ENCODE assay signal across 9 mouse cellular contexts in genomic region chr7:101460608-101460957, GRCm38 (mm10). TPM values are rescaled to one million over a fixed set of nuclear protein-coding genes. Genes with fewer than 3 reads are reported as not detected.
A peak's percentile ranks its signal among the peaks of the same experiment; 100 is the strongest.
DNase-seq lines count a peak whose midpoint lies in the region; ATAC-seq and TF ChIP-seq lines count a peak whose summit lies in the region.
"Had no signal": no experiment of that assay in that cellular context is flagged by ENCODE, and none has a peak within 500 bp of the region (broad histone marks: within the 10 kb centered on the region; RNA-seq: fewer than 3 reads in every experiment).

No protein-coding gene starts in this region.

- DNase-seq in left cerebral cortex, postnatal 14 days (ENCODE audit: low spot score in 2 of 2): peak; percentile 61 to 70
- DNase-seq in left cerebral cortex, adult 11 months (ENCODE audit: low spot score): no peak
- peak; percentile 82 for DNase-seq in forebrain, postnatal 0 days
- no peak for DNase-seq in thymus, postnatal 4 days
- DNase-seq in kidney, adult 8-10 months: no peak
- no peak for DNase-seq in testis, postnatal 10 days (ENCODE audit: low spot score)

- no peak overlapping the region for H3K9ac ChIP-seq in forebrain, postnatal 0 days
- no peak overlapping the region for H3K9ac ChIP-seq in heart, embryonic 14.5 days (ENCODE audit: low read length)
- H3K9ac ChIP-seq in midbrain, embryonic 13.5 days (replicated peaks): no peak overlapping the region

- 0 out of 2 replicates have a peak overlapping the region, but pooled peaks have one; percentile 29 for H3K27ac ChIP-seq in forebrain, postnatal 0 days (ENCODE audit: low read depth, low read length)
- H3K27ac ChIP-seq in heart, embryonic 14.5 days (replicated peaks in 1 of 2; ENCODE audit: control insufficient read depth in 1 of 2, insufficient read depth in 1 of 2, low read depth in 2 of 2, low read length in 2 of 2): no peak overlapping the region
- no peak overlapping the region for H3K27ac ChIP-seq in midbrain, embryonic 13.5 days

- no peaks in the 10 kb centered on the region for H3K27me3 ChIP-seq in forebrain, postnatal 0 days (ENCODE audit: insufficient read depth, low read length)
- H3K27me3 ChIP-seq in heart, embryonic 14.5 days (ENCODE audit: control insufficient read depth, insufficient read depth, low read length): peaks cover 11% of the 10 kb centered on the region
- H3K27me3 ChIP-seq in midbrain, embryonic 13.5 days: peaks cover 11% of the 10 kb centered on the region

- no peak overlapping the region for H3K4me2 ChIP-seq in forebrain, postnatal 0 days (ENCODE audit: low read depth)
- H3K4me2 ChIP-seq in heart, embryonic 14.5 days (ENCODE audit: low read length): no peak overlapping the region
- H3K4me2 ChIP-seq in midbrain, embryonic 13.5 days (replicated peaks): no peak overlapping the region

- H3K36me3 ChIP-seq in forebrain, postnatal 0 days (ENCODE audit: insufficient read depth): no peaks in the 10 kb centered on the region
- H3K36me3 ChIP-seq in heart, embryonic 14.5 days (ENCODE audit: control insufficient read depth, insufficient read depth, low read length): no peaks in the 10 kb centered on the region
- no peaks in the 10 kb centered on the region for H3K36me3 ChIP-seq in midbrain, embryonic 13.5 days

- WGBS in forebrain, postnatal 0 days: 21% methylated on average over 10 of the region's 10 CpGs
- WGBS in heart, embryonic 14.5 days: 28% methylated on average over 10 of the region's 10 CpGs
- WGBS in midbrain, embryonic 13.5 days: 50% methylated on average over 10 of the region's 10 CpGs

- TF ChIP-seq CTCF in forebrain, postnatal 0 days (IDR thresholded peaks at IDR 0.05; ENCODE audit: low read depth): no peak

- H3K4me1 ChIP-seq in forebrain, postnatal 0 days (ENCODE audit: insufficient read depth): peaks cover 36% of the 10 kb centered on the region; the same call in 1 of the 2 replicates
- H3K4me1 ChIP-seq in heart, embryonic 14.5 days (ENCODE audit: control insufficient read depth in 2 of 2, insufficient read depth in 2 of 2, low read length in 2 of 2): peaks cover 14 to 27% of the 10 kb centered on the region in 2 experiments
- H3K4me1 ChIP-seq in midbrain, embryonic 13.5 days (replicated peaks): peaks cover 38% of the 10 kb centered on the region

- H3K4me3 ChIP-seq in forebrain, postnatal 0 days (ENCODE audit: low read depth, low read length): no peak overlapping the region
- H3K4me3 ChIP-seq in heart, embryonic 14.5 days (ENCODE audit: control insufficient read depth in 1 of 2, insufficient read depth in 1 of 2, low read depth in 1 of 2, low read length in 2 of 2): no peak overlapping the region
- no peak overlapping the region for H3K4me3 ChIP-seq in midbrain, embryonic 13.5 days (replicated peaks)

- ATAC-seq in forebrain, postnatal 0 days: peak; percentile 73
- peak; percentile 32; the same call in 1 of the 2 replicates for ATAC-seq in heart, embryonic 14.5 days (ENCODE audit: insufficient number of reproducible peaks, insufficient read depth, low FRiP score, low read depth)
- peak; percentile 60 for ATAC-seq in midbrain, embryonic 13.5 days

- intact Hi-C loops in left cerebral cortex, postnatal 14 days (cut with DNase I): no loop called here

- H3K9me3 ChIP-seq in forebrain, postnatal 0 days (ENCODE audit: low read length): no peaks in the 10 kb centered on the region
- no peaks in the 10 kb centered on the region for H3K9me3 ChIP-seq in heart, embryonic 14.5 days (ENCODE audit: control insufficient read depth, low read length)
- H3K9me3 ChIP-seq in midbrain, embryonic 13.5 days: no peaks in the 10 kb centered on the region

RNA-seq across cellular contexts. Expression of gene Pde2a, which starts 39.1 kb away (rescaled TPM):
- 100 to 1,000 TPM; 349 to 363 TPM for total RNA-seq in left cerebral cortex, postnatal 14 days (2021)
- 94.2 and 104 TPM in 2 replicates for total RNA-seq in forebrain, postnatal 0 days (2014; rRNA removed)
- 66.2 and 72.4 TPM in 2 replicates for polyA plus RNA-seq in forebrain, postnatal 0 days (2015; fragmentation: Nextera tagmentation; extraction: Ambion mirVana)
- polyA plus RNA-seq in heart, embryonic 14.5 days (2014; fragmentation: Nextera tagmentation; extraction: Ambion mirVana): 12.9 and 13.8 TPM in 2 replicates
- 16.6 and 18.9 TPM in 2 replicates for polyA plus RNA-seq in midbrain, embryonic 13.5 days (2015; fragmentation: Nextera tagmentation; extraction: Ambion mirVana)

RNA-seq across cellular contexts. Expression of gene Gm45837, which starts 49.9 kb away (rescaled TPM):
- total RNA-seq in left cerebral cortex, postnatal 14 days (2021): not detected
- total RNA-seq in forebrain, postnatal 0 days (2014; rRNA removed): not detected in 2 replicates
- polyA plus RNA-seq in forebrain, postnatal 0 days (2015; fragmentation: Nextera tagmentation; extraction: Ambion mirVana): not detected in 2 replicates
- polyA plus RNA-seq in heart, embryonic 14.5 days (2014; fragmentation: Nextera tagmentation; extraction: Ambion mirVana): 0.26 TPM in 1 of 2 replicates, not detected in the other
- not detected in 2 replicates for polyA plus RNA-seq in midbrain, embryonic 13.5 days (2015; fragmentation: Nextera tagmentation; extraction: Ambion mirVana)
- total RNA-seq: MEL had no signal

Comparison
In these comparisons a context has a peak if more than half of its experiments do, and no peak if none do; other contexts are left out.
1. DNase-seq: peak in left cerebral cortex, postnatal 14 days (2 of 2) and forebrain, postnatal 0 days (single experiment); none in left cerebral cortex, adult 11 months (single experiment), thymus, postnatal 4 days (single experiment), kidney, adult 8-10 months (0 of 2) and testis, postnatal 10 days (single experiment).
2. Peak in every context shown above with its lines, with median percentiles within 50 percentile points of each other: ATAC-seq.